Mouse (Mus musculus) embryonic facial prominence, embryonic 15.5 days (tissue): ENCODE data around the gene Mettl8. TPM values are rescaled to one million over a fixed set of nuclear protein-coding genes. Genes with fewer than 3 reads are reported as not detected.

Source experiments
- ATAC-seq: fragments of 200-750 bp; cut with Nextera tagmentation; 2 replicates; pipeline ENCODE4 v1.8.0; 2017; ENCODE audit warnings: low read depth, moderate TSS enrichment; ENCODE audit not compliant: insufficient number of reproducible peaks, low FRiP score, low TSS enrichment
- H3K27ac ChIP-seq: fragments of 300-500 bp; sonication (generic); replicated peaks from 2 replicates; pipeline ENCODE4 v1.5.1; 2015; ENCODE audit warnings: mild to moderate bottlenecking, inconsistent platforms
- H3K27me3 ChIP-seq: fragments of 300-500 bp; sonication (generic); 2 replicates; pipeline ENCODE4 v1.6.1; 2015; ENCODE audit warnings: inconsistent platforms
- H3K36me3 ChIP-seq: fragments of 300-500 bp; sonication (generic); 2 replicates; pipeline ENCODE4 v1.6.1; 2015; ENCODE audit warnings: mild to moderate bottlenecking, inconsistent platforms
- H3K4me1 ChIP-seq: fragments of 300-500 bp; sonication (generic); 2 replicates; pipeline ENCODE4 v1.6.1; 2015; ENCODE audit warnings: inconsistent platforms
- H3K4me2 ChIP-seq: fragments of 300-500 bp; sonication (generic); replicated peaks from 2 replicates; pipeline ENCODE4 v1.6.1; 2015; ENCODE audit warnings: mild to moderate bottlenecking, inconsistent platforms
- H3K4me3 ChIP-seq: fragments of 300-500 bp; sonication (generic); replicated peaks from 2 replicates; pipeline ENCODE4 v1.5.1; 2015; ENCODE audit warnings: mild to moderate bottlenecking, inconsistent platforms
- H3K9ac ChIP-seq: fragments of 300-500 bp; sonication (generic); 2 replicates; pipeline ENCODE4 v1.6.1; 2015; ENCODE audit warnings: inconsistent platforms
- H3K9me3 ChIP-seq: fragments of 300-500 bp; sonication (generic); replicated peaks from 2 replicates; pipeline ENCODE4 v1.6.1; 2016; ENCODE audit warnings: inconsistent platforms
- WGBS: fragments of 180-500 bp; shearing (Covaris S2); methylation state at CpG from one replicate; pipeline ENCODE4 v1.1.7; 2015; 5-methylcytosine and 5-hydroxymethylcytosine counted together
- polyA plus RNA-seq: library from polyadenylated mRNA; unstranded; fragments of >200 nt; fragmentation: Nextera tagmentation; extraction: Ambion mirVana; gene quantifications from 2 replicates; pipeline ENCODE4 v1.2.1, GENCODE M21; 2015

The Mettl8 gene
- polyA plus RNA-seq, 1 experiment from 2014 or later = 15.8 TPM

DNA sequence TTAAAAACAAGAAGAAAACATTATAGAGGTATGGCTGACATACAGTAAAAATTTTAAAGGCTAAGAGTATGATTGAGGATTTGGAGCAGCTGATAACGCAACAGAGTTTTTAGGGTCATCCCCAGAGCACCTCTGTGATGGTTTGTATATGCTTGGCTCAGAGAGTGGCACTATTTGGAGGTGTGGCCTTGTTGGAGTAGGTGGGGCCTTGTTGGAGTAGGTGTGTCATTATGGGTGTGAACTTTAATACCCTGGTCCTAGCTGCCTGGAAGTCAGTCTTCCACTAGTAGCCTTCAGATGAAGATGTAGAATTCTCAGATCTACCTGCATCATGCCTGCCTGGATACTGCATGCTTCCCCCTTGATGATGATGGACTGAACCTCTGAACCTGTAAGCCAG, 131.3 kb downstream of the Mettl8 start:
- H3K9me3 ChIP-seq = no peaks in the 10 kb centered on the region
- ATAC-seq = no peak
- no peaks in the 10 kb centered on the region for H3K27me3 ChIP-seq
- 92% methylated on average over 1 of the region's 1 CpGs for whole genome bisulfite sequencing
- H3K9ac ChIP-seq = no peak overlapping the region
- no peak overlapping the region for H3K4me2 ChIP-seq
- H3K27ac ChIP-seq = no peak overlapping the region
- no peak overlapping the region for H3K4me3 ChIP-seq
- H3K36me3 ChIP-seq = no peaks in the 10 kb centered on the region
- 0 out of 2 replicates have a peak, but pooled peaks cover 3% of the 10 kb centered on the region for H3K4me1 ChIP-seq

DNA sequence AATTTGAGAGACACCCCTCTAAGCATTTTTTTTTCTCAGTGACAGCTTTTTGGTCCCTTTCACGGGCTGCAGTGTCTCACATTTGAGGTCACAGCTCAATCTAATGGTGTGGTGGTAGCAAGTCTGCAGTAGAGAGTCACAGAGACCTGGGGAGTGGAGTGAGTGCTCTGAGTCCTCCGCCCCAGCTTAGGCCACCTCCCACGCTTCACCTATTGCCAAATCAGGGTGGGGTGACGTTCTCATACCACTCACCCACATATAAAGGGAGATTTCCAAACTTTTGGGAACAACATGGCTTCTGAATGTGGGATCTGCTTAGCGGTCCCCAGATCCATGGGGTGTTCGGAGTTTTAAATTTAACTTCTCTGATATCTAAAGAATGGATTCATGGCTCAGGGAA, 132.6 kb downstream of the Mettl8 start:
- H3K9ac ChIP-seq = no peak overlapping the region
- no peaks in the 10 kb centered on the region for H3K9me3 ChIP-seq
- no peak overlapping the region for H3K27ac ChIP-seq
- H3K4me2 ChIP-seq = no peak overlapping the region
- H3K27me3 ChIP-seq = no peaks in the 10 kb centered on the region
- ATAC-seq = no peak
- H3K4me1 ChIP-seq = 0 out of 2 replicates have a peak, but pooled peaks cover 3% of the 10 kb centered on the region
- 65% methylated on average over 6 of the region's 6 CpGs for WGBS
- no peaks in the 10 kb centered on the region for H3K36me3 ChIP-seq
- no peak overlapping the region for H3K4me3 ChIP-seq

GRCm38 (mm10) chr2:70920937-70921596, 134.3 kb downstream of the Mettl8 start:
- Histone ChIP-seq H3K27ac (no peak overlapping the region), H3K27me3 (no peaks in the 10 kb centered on the region), H3K4me1 (0 out of 2 replicates have a peak, but pooled peaks cover 3% of the 10 kb centered on the region), H3K4me3 (no peak overlapping the region), H3K9ac (no peak overlapping the region), H3K9me3 (no peaks in the 10 kb centered on the region), H3K36me3 (no peaks in the 10 kb centered on the region), H3K4me2 (no peak overlapping the region)
- 45% methylated on average over 8 of the region's 8 CpGs for WGBS
- no peak for ATAC-seq

- 0 out of 2 replicates have a peak, but pooled peaks cover 3% of the 10 kb centered on the region for H3K4me1 ChIP-seq
- no peak overlapping the region for H3K9ac ChIP-seq
- WGBS = 70% methylated on average over 2 of the region's 2 CpGs
- no peaks in the 10 kb centered on the region for H3K36me3 ChIP-seq
- no peak overlapping the region for H3K4me2 ChIP-seq
- H3K9me3 ChIP-seq = no peaks in the 10 kb centered on the region
- H3K4me3 ChIP-seq = no peak overlapping the region
- no peaks in the 10 kb centered on the region for H3K27me3 ChIP-seq
- ATAC-seq = no peak
- H3K27ac ChIP-seq = no peak overlapping the region
Measured at GRCm38 (mm10) chr2:70919913-70920522, 135.4 kb downstream of the Mettl8 start.

DNA sequence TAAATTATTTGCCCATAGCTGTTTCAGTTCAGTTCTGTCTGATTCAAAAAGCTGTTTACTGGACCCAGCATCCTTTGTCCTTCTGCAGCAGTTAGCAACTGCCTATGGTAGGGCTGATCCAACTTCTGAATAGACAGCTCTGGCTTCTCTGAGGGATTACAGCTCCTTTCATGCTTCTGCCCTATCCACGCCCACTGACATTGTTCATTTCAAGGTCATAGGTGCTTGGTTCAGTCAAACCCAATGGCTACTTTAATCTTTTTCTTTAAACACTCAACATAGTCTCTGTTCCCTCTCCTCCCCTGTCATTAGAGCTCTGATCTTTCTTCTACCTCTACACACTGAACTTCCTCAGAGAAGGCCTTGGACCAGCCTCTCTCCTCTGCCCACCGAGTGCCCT, 136.9 kb downstream of the Mettl8 start:
- H3K27ac ChIP-seq = no peak overlapping the region
- ATAC-seq = no peak
- WGBS = 82% methylated on average over 2 of the region's 2 CpGs

More for the DNA sequence above, 136.9 kb downstream of the Mettl8 start:
- Histone ChIP-seq H3K9me3 (no peaks in the 10 kb centered on the region), H3K4me3 (no peak overlapping the region), H3K4me2 (no peak overlapping the region), H3K27me3 (no peaks in the 10 kb centered on the region), H3K9ac (no peak overlapping the region), H3K36me3 (no peaks in the 10 kb centered on the region), H3K4me1 (0 out of 2 replicates have a peak, but pooled peaks cover 7% of the 10 kb centered on the region)

Other genes starting within 250 kb of the Mettl8 start
- 28.5 and 32.8 TPM in 2 replicates for gene Tlk1, start 229.9 kb downstream of the Mettl8 start, polyA plus RNA-seq
- gene Dcaf17, start 255 bp downstream of the Mettl8 start, polyA plus RNA-seq = 28.3 and 34.0 TPM in 2 replicates
- gene Cybrd1, start 62.3 kb upstream of the Mettl8 start, polyA plus RNA-seq = 6.1 and 6.9 TPM in 2 replicates
- gene Dync1i2, start 156.1 kb upstream of the Mettl8 start, polyA plus RNA-seq = 84.5 and 87.6 TPM in 2 replicates